Mouse (Mus musculus) hindbrain, embryonic 13.5 days (tissue): ENCODE measurements around the gene Pkd1l2. TPM values are rescaled to one million over a fixed set of nuclear protein-coding genes. Genes with fewer than 3 reads are reported as not detected.

ENCODE experiments used
- ATAC-seq: fragments of 200-750 bp; cut with Nextera tagmentation; 2 replicates; pipeline ENCODE4 v1.8.0; 2017; ENCODE audit warnings: moderate TSS enrichment; ENCODE audit not compliant: low FRiP score
- H3K27ac ChIP-seq: fragments of 300-500 bp; sonication (generic); 2 replicates; pipeline ENCODE4 v1.5.1; 2015; ENCODE audit warnings: inconsistent platforms, mild to moderate bottlenecking, moderate library complexity
- H3K27me3 ChIP-seq: fragments of 300-500 bp; sonication (generic); 2 replicates; pipeline ENCODE4 v1.6.1; 2015; ENCODE audit warnings: mild to moderate bottlenecking, inconsistent platforms
- H3K36me3 ChIP-seq: fragments of 300-500 bp; sonication (generic); 2 replicates; pipeline ENCODE4 v1.6.1; 2015; ENCODE audit warnings: mild to moderate bottlenecking, inconsistent platforms
- H3K4me1 ChIP-seq: fragments of 300-500 bp; sonication (generic); replicated peaks from 2 replicates; pipeline ENCODE4 v1.6.1; 2015; ENCODE audit warnings: inconsistent platforms
- H3K4me2 ChIP-seq: fragments of 300-500 bp; sonication (generic); 2 replicates; pipeline ENCODE4 v1.6.1; 2015; ENCODE audit warnings: inconsistent platforms, mild to moderate bottlenecking, moderate library complexity
- H3K4me3 ChIP-seq: fragments of 300-500 bp; sonication (generic); 2 replicates; pipeline ENCODE4 v1.5.1; 2015; ENCODE audit warnings: mild to moderate bottlenecking, inconsistent platforms
- H3K9ac ChIP-seq: fragments of 300-500 bp; sonication (generic); 2 replicates; pipeline ENCODE4 v1.6.1; 2015; ENCODE audit warnings: mild to moderate bottlenecking, inconsistent platforms
- H3K9me3 ChIP-seq: fragments of 300-500 bp; sonication (generic); 2 replicates; pipeline ENCODE4 v1.6.1; 2016; ENCODE audit warnings: inconsistent platforms
- WGBS: fragments of 180-500 bp; shearing (Covaris S2); methylation state at CpG from one replicate; pipeline ENCODE4 v1.1.7; 2015; 5-methylcytosine and 5-hydroxymethylcytosine counted together
- polyA plus RNA-seq: library from polyadenylated mRNA; unstranded; fragments of >200 nt; fragmentation: Nextera tagmentation; extraction: Ambion mirVana; gene quantifications from 2 replicates; pipeline ENCODE4 v1.2.1, GENCODE M21; 2015

Gene Pkd1l2
- polyA plus RNA-seq, 1 experiment from 2014 or later = 0.03 TPM

DNA sequence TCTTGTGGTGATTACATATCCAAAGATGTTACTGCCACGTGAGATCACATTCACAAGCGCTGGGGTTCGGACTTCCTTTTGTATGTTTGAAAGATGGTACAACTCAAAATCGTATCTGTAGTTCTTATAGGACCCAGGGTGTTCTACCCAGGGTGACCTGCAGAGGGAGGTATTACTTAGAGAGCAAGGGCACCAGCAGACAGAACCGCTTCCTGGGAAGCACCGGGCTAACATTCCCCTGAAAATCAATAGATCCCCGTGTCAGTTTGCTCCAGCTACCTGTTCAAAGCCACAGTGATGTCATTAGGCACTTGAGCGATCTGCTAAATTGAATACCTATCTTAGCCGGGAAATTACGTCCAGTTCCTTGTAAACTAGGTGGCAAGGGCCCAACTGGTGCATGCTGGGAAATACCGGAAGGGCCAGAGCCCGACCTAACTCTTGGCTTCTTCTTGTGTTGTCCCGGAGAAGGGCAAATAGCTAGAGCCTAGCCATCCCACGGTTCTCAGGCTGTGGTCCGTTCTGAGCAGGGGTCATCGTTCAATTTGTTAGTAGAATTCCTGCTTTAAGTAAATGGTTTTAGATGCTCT, 27.6 kb upstream of the Pkd1l2 start:
- Histone ChIP-seq H3K27me3 (no peaks in the 10 kb centered on the region), H3K9ac (no peak overlapping the region), H3K36me3 (no peaks in the 10 kb centered on the region), H3K4me3 (no peak overlapping the region), H3K9me3 (no peaks in the 10 kb centered on the region; the same call in 1 of the 2 replicates), H3K4me1 (no peaks in the 10 kb centered on the region), H3K27ac (no peak overlapping the region), H3K4me2 (no peak overlapping the region)
- WGBS = 57% methylated on average over 16 of the region's 16 CpGs
- ATAC-seq = no peak

DNA sequence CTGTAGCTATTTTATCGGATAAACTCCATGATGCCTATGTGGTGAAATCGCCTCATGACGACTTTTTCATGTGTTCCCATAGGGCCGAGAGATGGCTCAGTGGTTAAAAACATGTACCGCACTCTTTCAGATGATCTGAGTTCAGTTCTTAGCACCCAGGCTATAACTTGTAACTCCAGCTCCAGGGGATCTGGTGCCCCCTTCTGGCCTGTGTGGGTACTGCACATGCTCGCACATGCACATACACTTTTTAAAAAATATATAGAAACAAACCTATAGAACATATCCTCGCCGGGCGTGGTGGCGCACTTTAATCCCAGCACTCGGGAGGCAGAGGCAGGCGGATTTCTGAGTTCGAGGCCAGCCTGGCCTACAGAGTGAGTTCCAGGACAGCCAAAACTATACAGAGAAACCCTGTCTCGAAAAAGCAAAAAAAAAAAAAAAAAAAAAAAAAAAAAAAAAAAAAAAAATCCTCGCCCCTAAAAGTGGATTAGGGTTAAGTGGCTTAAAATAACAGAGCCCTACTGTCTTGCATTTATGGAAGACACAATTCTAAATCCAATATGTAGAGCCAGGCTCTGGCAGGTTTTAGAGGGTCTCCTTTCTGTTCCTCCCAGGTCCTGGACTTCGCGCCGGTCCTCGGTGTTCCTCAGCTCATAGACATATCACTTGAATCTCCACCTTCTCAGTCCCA, 26.9 kb upstream of the Pkd1l2 start:
- Histone ChIP-seq H3K4me1 (no peaks in the 10 kb centered on the region), H3K27me3 (no peaks in the 10 kb centered on the region), H3K27ac (no peak overlapping the region), H3K36me3 (no peaks in the 10 kb centered on the region), H3K4me2 (no peak overlapping the region), H3K9me3 (no peaks in the 10 kb centered on the region; the same call in 1 of the 2 replicates), H3K4me3 (no peak overlapping the region), H3K9ac (no peak overlapping the region)
- whole genome bisulfite sequencing = 92% methylated on average over 19 of the region's 19 CpGs
- ATAC-seq = no peak

DNA sequence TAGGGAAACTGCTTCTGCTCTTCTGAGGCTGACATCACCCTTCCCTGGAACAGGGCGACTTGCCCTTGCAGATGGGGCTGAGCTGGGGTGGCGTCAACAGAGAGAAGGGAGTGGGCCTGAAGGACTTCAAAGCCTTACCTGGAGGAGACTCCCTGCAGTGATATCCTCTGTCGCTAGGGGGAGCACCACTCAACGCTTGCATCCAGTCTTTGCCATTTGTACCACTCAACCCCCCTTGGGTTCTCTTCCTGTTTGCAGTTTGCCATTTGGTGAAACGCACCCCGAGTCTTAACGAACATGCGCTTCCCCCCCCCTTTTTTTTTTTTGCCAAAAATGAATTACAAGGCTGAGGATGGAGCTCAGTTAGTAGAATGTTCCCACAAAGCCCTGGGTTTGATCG, 25.3 kb upstream of the Pkd1l2 start:
- H3K9ac ChIP-seq = no peak overlapping the region
- H3K27me3 ChIP-seq = no peaks in the 10 kb centered on the region
- H3K9me3 ChIP-seq = no peaks in the 10 kb centered on the region; the same call in 1 of the 2 replicates
- WGBS = 15% methylated on average over 9 of the region's 9 CpGs
- H3K4me3 ChIP-seq = no peak overlapping the region
- H3K4me1 ChIP-seq = no peaks in the 10 kb centered on the region
- no peaks in the 10 kb centered on the region for H3K36me3 ChIP-seq
- no peak for ATAC-seq
- H3K4me2 ChIP-seq = no peak overlapping the region
- no peak overlapping the region for H3K27ac ChIP-seq

DNA sequence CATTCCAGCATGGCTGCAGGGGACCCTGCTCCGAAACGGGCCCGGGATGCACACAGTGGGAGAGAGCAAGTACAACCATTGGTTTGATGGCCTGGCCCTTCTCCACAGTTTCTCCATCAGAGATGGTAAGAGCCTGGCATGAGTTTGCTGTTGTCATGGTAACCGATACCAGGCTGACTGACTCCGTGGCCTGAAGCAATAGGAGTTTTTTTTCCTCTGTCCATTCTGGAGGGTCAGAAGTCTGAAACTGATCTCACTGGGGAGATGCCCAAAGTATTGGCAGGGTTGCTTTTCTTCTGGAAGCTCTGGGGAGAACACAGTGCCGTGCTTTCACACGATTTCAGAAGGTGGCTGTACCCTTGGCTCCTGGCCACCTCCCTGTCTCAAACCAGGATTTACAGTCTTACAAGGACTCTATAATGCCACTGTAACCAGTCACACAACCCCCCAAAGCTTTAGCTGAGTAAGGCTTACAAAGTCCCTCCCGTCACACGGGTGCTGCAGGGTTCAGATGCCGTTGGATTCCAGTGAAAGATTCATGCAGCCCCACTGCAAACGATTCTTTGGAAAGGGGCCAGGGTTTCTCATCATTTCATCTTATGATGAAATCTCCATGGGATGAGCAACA, 15.4 kb upstream of the Pkd1l2 start:
- peak; percentile 94 for ATAC-seq
- H3K4me1 ChIP-seq = peaks cover 15% of the 10 kb centered on the region
- H3K9me3 ChIP-seq = 0 out of 2 replicates have a peak, but pooled peaks cover 9% of the 10 kb centered on the region
- no peak overlapping the region for H3K9ac ChIP-seq
- no peaks in the 10 kb centered on the region for H3K36me3 ChIP-seq
- 41% methylated on average over 11 of the region's 11 CpGs for WGBS
- 0 out of 2 replicates have a peak overlapping the region, but pooled peaks have one; percentile 8 for H3K4me2 ChIP-seq
- peak overlapping the region; percentile 67 for H3K27ac ChIP-seq
- no peaks in the 10 kb centered on the region for H3K27me3 ChIP-seq
- no peak overlapping the region for H3K4me3 ChIP-seq

DNA sequence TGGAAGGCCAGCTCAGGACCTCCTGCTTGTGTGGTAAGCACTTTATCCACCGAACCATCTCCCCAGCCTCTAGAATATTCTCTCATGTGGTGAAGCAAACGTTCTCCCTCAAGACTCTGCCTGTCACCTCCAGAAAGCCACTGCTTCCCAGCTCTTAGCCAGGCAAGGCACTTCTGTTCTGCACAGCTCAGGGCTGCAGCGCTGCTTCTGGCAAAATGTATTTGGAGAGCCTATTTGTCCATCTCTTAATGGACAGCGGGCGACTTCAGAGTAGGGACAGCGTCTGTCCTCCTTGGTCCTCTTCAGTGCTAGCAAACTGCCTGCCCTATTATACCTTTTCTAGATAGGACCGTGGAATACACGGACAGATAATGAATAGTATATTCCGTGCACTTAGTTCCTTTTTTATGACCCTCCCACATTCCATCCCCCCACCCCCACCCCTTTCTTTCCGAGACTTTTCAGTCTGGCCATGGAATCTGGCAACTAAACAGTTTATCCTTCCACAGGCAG, 14.9 kb upstream of the Pkd1l2 start:
- no peak overlapping the region; the same call in 1 of the 2 replicates for H3K9ac ChIP-seq
- WGBS = 70% methylated on average over 10 of the region's 10 CpGs
- H3K4me1 ChIP-seq = peaks cover 15% of the 10 kb centered on the region
- H3K9me3 ChIP-seq = 0 out of 2 replicates have a peak, but pooled peaks cover 9% of the 10 kb centered on the region
- 0 out of 2 replicates have a peak overlapping the region, but pooled peaks have one; percentile 8 for H3K4me2 ChIP-seq
- ATAC-seq = peak; percentile 55; the same call in 1 of the 2 replicates
- H3K4me3 ChIP-seq = no peak overlapping the region
- H3K36me3 ChIP-seq = no peaks in the 10 kb centered on the region
- H3K27me3 ChIP-seq = no peaks in the 10 kb centered on the region
- peak overlapping the region; percentile 67 for H3K27ac ChIP-seq

DNA sequence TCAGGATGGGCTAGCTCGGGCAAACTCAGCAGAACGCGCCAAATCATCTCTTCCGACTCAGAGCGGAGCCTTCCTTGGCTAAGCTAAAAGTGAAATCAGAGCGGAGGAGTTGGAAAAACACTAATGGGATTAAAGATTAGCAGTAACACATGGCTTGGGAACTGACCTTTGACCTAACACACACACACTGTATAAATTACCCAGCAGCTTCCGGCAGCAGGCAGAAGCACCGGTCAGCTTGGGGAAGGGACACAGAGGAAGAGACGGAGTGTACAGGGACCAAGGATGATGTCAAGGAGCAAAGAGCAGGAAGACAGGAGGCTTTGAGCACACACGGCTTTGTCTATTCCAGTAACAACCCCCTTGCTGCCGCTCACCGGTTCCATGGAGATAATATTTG, 13.4 kb upstream of the Pkd1l2 start, which contains the start of gene Bco1:
Gene Bco1, plus strand, starts transcription at position 208 of the 400 bp plus-strand sequence.
- no peak within 1 kb of the TSS for H3K27ac ChIP-seq
- 72% methylated on average over 12 of the region's 12 CpGs for WGBS
- H3K27me3 ChIP-seq = no peaks in the 10 kb centered on the region
- no peak within 1 kb of the TSS for H3K4me3 ChIP-seq
- 0 out of 2 replicates have a peak, but pooled peaks cover 9% of the 10 kb centered on the region for H3K9me3 ChIP-seq
- H3K9ac ChIP-seq = 0 out of 2 replicates have a peak within 1 kb of the TSS, but pooled peaks have one; percentile 19
- no peaks in the 10 kb centered on the region for H3K36me3 ChIP-seq
- H3K4me1 ChIP-seq = peaks cover 15% of the 10 kb centered on the region
- no peak for ATAC-seq
- no peak within 1 kb of the TSS for H3K4me2 ChIP-seq

DNA sequence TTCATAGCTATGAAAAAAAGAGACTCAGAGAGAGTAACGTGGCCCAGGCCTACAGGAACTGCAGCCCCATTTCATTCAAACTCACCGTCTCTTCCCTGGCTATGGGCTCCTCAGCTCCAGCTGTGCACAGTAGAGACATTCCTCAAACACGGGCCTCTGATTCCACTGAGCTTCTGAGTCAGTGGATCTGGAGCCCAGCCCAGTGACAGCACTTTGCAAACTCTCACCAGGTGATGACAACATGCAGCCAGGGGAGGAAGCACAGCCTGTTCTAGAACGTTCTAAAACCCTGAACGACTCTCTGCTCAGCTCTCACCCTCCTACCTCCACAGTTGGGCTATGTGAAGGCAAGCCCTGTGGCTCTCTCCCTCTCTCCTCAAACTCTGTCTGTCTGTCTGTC, 11.8 kb upstream of the Pkd1l2 start:
- ATAC-seq = no peak
- Histone ChIP-seq H3K27me3 (no peaks in the 10 kb centered on the region), H3K9me3 (no peaks in the 10 kb centered on the region), H3K9ac (no peak overlapping the region), H3K4me3 (no peak overlapping the region), H3K36me3 (no peaks in the 10 kb centered on the region), H3K4me2 (no peak overlapping the region), H3K4me1 (peaks cover 15% of the 10 kb centered on the region), H3K27ac (no peak overlapping the region)
- 65% methylated on average over 5 of the region's 5 CpGs for WGBS

DNA sequence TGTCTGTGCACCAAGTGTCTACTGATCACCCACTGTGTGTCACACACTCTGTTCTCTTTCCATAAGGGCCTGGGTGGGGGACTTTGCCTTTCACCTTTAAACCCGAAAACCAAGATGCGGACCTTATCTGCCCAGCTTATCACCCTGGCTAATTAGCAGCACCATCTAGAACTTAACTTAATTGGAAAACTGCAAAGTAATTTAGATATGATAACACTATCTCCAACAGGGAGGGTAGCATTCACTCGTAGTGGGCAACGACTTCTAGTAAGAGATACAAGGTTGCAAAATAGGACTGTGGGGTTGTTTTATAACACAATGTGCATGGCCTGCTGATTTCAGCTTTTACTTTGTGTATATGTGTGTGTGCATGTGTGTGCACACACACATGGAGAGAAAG, 7.6 kb upstream of the Pkd1l2 start:
- Histone ChIP-seq H3K27ac (no peak overlapping the region), H3K9me3 (no peaks in the 10 kb centered on the region), H3K27me3 (no peaks in the 10 kb centered on the region), H3K4me3 (no peak overlapping the region), H3K9ac (no peak overlapping the region), H3K4me1 (no peaks in the 10 kb centered on the region), H3K4me2 (no peak overlapping the region), H3K36me3 (no peaks in the 10 kb centered on the region)
- no peak for ATAC-seq
- WGBS = 98% methylated on average over 4 of the region's 4 CpGs

DNA sequence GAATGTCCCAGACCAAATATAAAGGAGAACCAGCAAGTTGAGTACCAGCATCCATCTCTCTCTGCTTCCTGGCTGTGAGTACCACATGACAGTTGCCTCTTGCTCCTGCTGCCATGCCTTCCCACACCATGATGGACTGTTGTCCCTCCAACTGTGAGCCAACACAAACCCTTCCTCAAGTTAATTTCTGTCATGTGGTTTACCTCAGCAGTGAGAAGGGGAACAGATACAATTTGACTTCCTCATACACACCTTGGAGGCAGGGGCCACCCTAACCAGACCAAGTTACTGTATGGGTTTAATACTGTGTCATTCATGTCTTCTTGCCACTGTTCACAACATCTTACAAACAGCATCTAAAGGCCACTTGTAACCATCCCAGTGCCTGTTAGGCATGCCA, 4.8 kb upstream of the Pkd1l2 start:
- H3K27me3 ChIP-seq = no peaks in the 10 kb centered on the region
- no peak overlapping the region for H3K4me3 ChIP-seq
- no peaks in the 10 kb centered on the region for H3K36me3 ChIP-seq
- H3K27ac ChIP-seq = no peak overlapping the region
- H3K4me2 ChIP-seq = no peak overlapping the region
- no peak overlapping the region for H3K9ac ChIP-seq
- ATAC-seq = no peak
- H3K9me3 ChIP-seq = no peaks in the 10 kb centered on the region
- no peaks in the 10 kb centered on the region for H3K4me1 ChIP-seq

DNA sequence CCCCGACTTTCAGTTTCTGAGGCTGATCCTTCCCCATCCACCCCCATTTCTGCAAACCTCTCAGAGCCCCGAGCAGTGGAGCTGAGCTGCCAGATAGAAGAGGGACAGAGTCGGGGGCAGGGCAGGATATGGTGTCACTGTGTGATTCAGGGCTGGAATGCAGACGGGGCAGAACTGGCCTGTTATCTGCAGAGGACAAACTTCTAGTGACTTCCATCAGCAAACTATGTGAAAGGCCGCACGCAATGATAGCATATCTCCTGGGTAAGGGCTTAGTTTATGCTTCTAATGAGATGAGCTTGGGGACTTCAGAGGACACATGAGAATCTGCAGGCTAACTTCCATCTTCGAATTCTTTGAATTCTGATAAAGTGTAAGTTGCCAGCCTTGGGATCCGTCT, 3.3 kb upstream of the Pkd1l2 start:
- WGBS = 73% methylated on average over 8 of the region's 8 CpGs

DNA sequence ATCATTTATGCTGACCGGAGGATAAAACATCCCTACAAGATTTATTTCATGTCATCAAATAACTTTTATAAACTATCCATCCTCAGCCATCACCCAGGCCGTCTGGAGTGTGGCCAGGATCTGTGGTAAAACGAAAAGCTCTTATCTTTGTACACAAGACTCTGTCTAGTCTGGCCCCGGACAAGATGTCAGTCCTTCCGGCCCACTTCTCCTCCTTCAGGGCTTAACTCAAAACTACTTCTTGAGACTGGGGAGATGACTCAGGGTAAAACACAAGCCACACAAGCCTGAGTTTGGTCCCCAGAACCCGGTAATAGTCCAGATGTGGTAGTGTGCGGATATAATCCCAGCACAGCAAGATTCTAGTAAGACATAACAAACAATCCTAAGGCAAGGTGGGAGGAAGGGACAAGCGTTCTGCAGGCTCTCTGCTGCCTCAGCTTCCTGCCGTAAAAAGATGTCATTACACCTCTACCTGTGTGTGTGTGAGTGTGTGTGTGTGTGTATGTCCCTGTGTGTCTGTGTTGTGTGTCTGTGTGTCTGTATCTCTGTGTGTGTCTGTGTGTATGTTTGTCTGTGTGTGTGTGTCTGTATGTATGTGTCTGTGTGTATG, 804 bp upstream of the Pkd1l2 start:
- Histone ChIP-seq H3K9ac (no peak overlapping the region), H3K9me3 (no peaks in the 10 kb centered on the region), H3K27me3 (no peaks in the 10 kb centered on the region), H3K4me3 (no peak overlapping the region), H3K27ac (no peak overlapping the region), H3K36me3 (no peaks in the 10 kb centered on the region), H3K4me1 (no peaks in the 10 kb centered on the region), H3K4me2 (no peak overlapping the region)
- WGBS = 82% methylated on average over 9 of the region's 9 CpGs
- ATAC-seq = no peak

More for the DNA sequence above, 3.3 kb upstream of the Pkd1l2 start:
- Histone ChIP-seq H3K9me3 (no peaks in the 10 kb centered on the region), H3K27me3 (no peaks in the 10 kb centered on the region), H3K4me3 (no peak overlapping the region), H3K36me3 (no peaks in the 10 kb centered on the region), H3K27ac (no peak overlapping the region), H3K4me2 (no peak overlapping the region), H3K9ac (no peak overlapping the region), H3K4me1 (no peaks in the 10 kb centered on the region)
- no peak for ATAC-seq

DNA sequence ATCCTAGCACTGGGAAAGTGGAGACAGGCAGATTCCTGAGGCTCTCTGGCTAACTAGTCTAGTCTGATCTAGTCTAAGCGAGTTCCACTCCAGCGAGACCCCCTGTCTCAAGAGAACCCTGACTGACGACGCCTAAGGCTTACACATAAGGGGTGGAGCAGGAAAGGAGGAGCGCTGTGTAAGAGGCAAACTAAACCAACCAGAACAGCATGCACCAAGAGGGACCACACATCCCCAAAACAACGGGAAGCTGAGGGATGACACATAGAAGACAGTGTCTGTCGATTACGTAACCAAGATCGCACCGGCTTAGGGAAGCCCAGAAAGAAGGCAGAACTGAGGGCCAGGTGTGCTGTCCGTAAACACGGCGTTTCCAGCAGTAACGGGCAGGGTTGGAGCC, 2.6 kb downstream of the Pkd1l2 start:
- no peaks in the 10 kb centered on the region for H3K36me3 ChIP-seq
- H3K4me3 ChIP-seq = no peak overlapping the region
- WGBS = 92% methylated on average over 14 of the region's 14 CpGs
- no peak for ATAC-seq
- no peak overlapping the region for H3K4me2 ChIP-seq
- no peaks in the 10 kb centered on the region for H3K4me1 ChIP-seq
- no peak overlapping the region for H3K27ac ChIP-seq
- H3K9ac ChIP-seq = no peak overlapping the region
- no peaks in the 10 kb centered on the region for H3K27me3 ChIP-seq
- no peaks in the 10 kb centered on the region for H3K9me3 ChIP-seq
